ENCODE assay signal across 24 mouse cellular contexts in genomic region chr11:6615250-6616205, GRCm38 (mm10). TPM values are rescaled to one million over a fixed set of nuclear protein-coding genes. Genes with fewer than 3 reads are reported as not detected.
A peak's percentile ranks its signal among the peaks of the same experiment; 100 is the strongest.
DNase-seq lines count a peak whose midpoint lies in the region; ATAC-seq and TF ChIP-seq lines count a peak whose summit lies in the region.
"Had no signal": no experiment of that assay in that cellular context is flagged by ENCODE, and none has a peak within 500 bp of the region (broad histone marks: within the 10 kb centered on the region; RNA-seq: fewer than 3 reads in every experiment).

No protein-coding gene starts in this region.

- no peak overlapping the region for H3K4me2 ChIP-seq in kidney, embryonic 14.5 days (replicated peaks; ENCODE audit: low read depth, low read length)
- no peak overlapping the region for H3K4me2 ChIP-seq in liver, postnatal 0 days (ENCODE audit: low read depth, low read length)
- no peak overlapping the region for H3K4me2 ChIP-seq in heart, embryonic 12.5 days
- H3K4me2 ChIP-seq: forebrain, embryonic 15.5 days; hindbrain, embryonic 13.5 days; midbrain, embryonic 12.5 days had no signal

- TF ChIP-seq CTCF in liver, postnatal 0 days (IDR thresholded peaks at IDR 0.05; ENCODE audit: low read depth): no peak

- H3K9me3 ChIP-seq in kidney, embryonic 14.5 days (ENCODE audit: control insufficient read depth, low read length): no peaks in the 10 kb centered on the region
- no peaks in the 10 kb centered on the region for H3K9me3 ChIP-seq in liver, postnatal 0 days (ENCODE audit: low read length)
- H3K9me3 ChIP-seq in heart, embryonic 12.5 days (replicated peaks): no peaks in the 10 kb centered on the region
- H3K9me3 ChIP-seq: embryonic facial prominence, embryonic 10.5 days; forebrain, embryonic 15.5 days; hindbrain, embryonic 13.5 days; limb, embryonic 10.5 days; midbrain, embryonic 12.5 days had no signal

- no peak overlapping the region for H3K27ac ChIP-seq in kidney, embryonic 14.5 days (ENCODE audit: low read depth, low read length)
- peak overlapping the region; percentile 60 for H3K27ac ChIP-seq in liver, postnatal 0 days (ENCODE audit: low read depth)
- H3K27ac ChIP-seq in heart, embryonic 12.5 days (ENCODE audit: poor library complexity, severe bottlenecking): no peak overlapping the region
- H3K27ac ChIP-seq: embryonic facial prominence, embryonic 10.5 days; forebrain, embryonic 15.5 days; heart, adult 2 months; hindbrain, embryonic 13.5 days; left cerebral cortex, adult 2 months; limb, embryonic 10.5 days; midbrain, embryonic 12.5 days had no signal

- H3K9ac ChIP-seq in kidney, embryonic 14.5 days (ENCODE audit: low read depth, low read length): no peak overlapping the region
- no peak overlapping the region for H3K9ac ChIP-seq in liver, postnatal 0 days (replicated peaks)
- no peak overlapping the region for H3K9ac ChIP-seq in heart, embryonic 12.5 days
- H3K9ac ChIP-seq: forebrain, embryonic 15.5 days; hindbrain, embryonic 13.5 days; midbrain, embryonic 12.5 days had no signal

- H3K27me3 ChIP-seq in kidney, embryonic 14.5 days (ENCODE audit: control insufficient read depth, insufficient read depth, low read length): no peaks in the 10 kb centered on the region
- no peaks in the 10 kb centered on the region for H3K27me3 ChIP-seq in liver, postnatal 0 days (ENCODE audit: insufficient read depth, low read length)
- no peaks in the 10 kb centered on the region for H3K27me3 ChIP-seq in heart, embryonic 12.5 days (replicated peaks)
- H3K27me3 ChIP-seq: forebrain, embryonic 15.5 days; hindbrain, embryonic 13.5 days; midbrain, embryonic 12.5 days had no signal

- TF ChIP-seq EP300 in liver, postnatal 0 days (IDR thresholded peaks at IDR 0.05; ENCODE audit: low read depth): no peak

- peak; percentile 31 for DNase-seq in kidney, adult 11 months
- DNase-seq in 416B (ENCODE audit: low read depth) (peak; percentile 83), R1 (ENCODE audit: low read depth, low spot score) (peak; percentile 85)
- DNase-seq in liver, postnatal 0 days: peak; percentile 33
- no peak for DNase-seq in frontal cortex, postnatal 36 days (ENCODE audit: low spot score in 2 of 2)
- no peak for DNase-seq in lung, postnatal 36 days
- DNase-seq: adrenal gland, adult 8-10 months; cerebellum, adult 11 months; cerebellum, postnatal 14 days; heart, adult 2 months; lung, adult 18-20 months had no signal

- 95% methylated on average over 12 of the region's 12 CpGs for WGBS in kidney, embryonic 14.5 days
- 75% methylated on average over 12 of the region's 12 CpGs for WGBS in liver, postnatal 0 days (ENCODE audit: insufficient replicate concordance)
- WGBS in heart, embryonic 12.5 days: 86% methylated on average over 12 of the region's 12 CpGs

- H3K36me3 ChIP-seq in kidney, embryonic 14.5 days (ENCODE audit: control insufficient read depth, insufficient read depth, low read length): peaks cover 82% of the 10 kb centered on the region
- H3K36me3 ChIP-seq in liver, postnatal 0 days (replicated peaks; ENCODE audit: insufficient read depth, low read length): peaks cover 78% of the 10 kb centered on the region
- H3K36me3 ChIP-seq in heart, embryonic 12.5 days: peaks cover 95% of the 10 kb centered on the region

- no peak overlapping the region for H3K4me3 ChIP-seq in kidney, embryonic 14.5 days (ENCODE audit: low read length)
- H3K4me3 ChIP-seq in liver, postnatal 0 days (ENCODE audit: low read depth, low read length): no peak overlapping the region
- H3K4me3 ChIP-seq in heart, embryonic 12.5 days: no peak overlapping the region
- H3K4me3 ChIP-seq: embryonic facial prominence, embryonic 10.5 days; erythroblast, embryonic 14.5 days; forebrain, embryonic 15.5 days; heart, adult 2 months; hindbrain, embryonic 13.5 days; left cerebral cortex, adult 2 months; limb, embryonic 10.5 days; midbrain, embryonic 12.5 days had no signal

- no peak for ATAC-seq in kidney, embryonic 14.5 days (ENCODE audit: low FRiP score, low TSS enrichment)
- ATAC-seq in liver, postnatal 0 days: peak; percentile 42
- ATAC-seq in heart, embryonic 12.5 days (ENCODE audit: insufficient number of reproducible peaks, low FRiP score): no peak
- ATAC-seq: forebrain, embryonic 15.5 days had no signal

- no peaks in the 10 kb centered on the region for H3K4me1 ChIP-seq in kidney, embryonic 14.5 days (ENCODE audit: control insufficient read depth, insufficient read depth, low read length)
- no peaks in the 10 kb centered on the region for H3K4me1 ChIP-seq in liver, postnatal 0 days (ENCODE audit: insufficient read depth)
- H3K4me1 ChIP-seq in heart, embryonic 12.5 days (replicated peaks): no peaks in the 10 kb centered on the region
- H3K4me1 ChIP-seq: embryonic facial prominence, embryonic 10.5 days; forebrain, embryonic 15.5 days; hindbrain, embryonic 13.5 days; limb, embryonic 10.5 days; midbrain, embryonic 12.5 days had no signal

RNA-seq across cellular contexts. Expression of gene Nacad, which starts 9.7 kb away (rescaled TPM):
- 0.77 and 0.86 TPM in 2 replicates for polyA plus RNA-seq in kidney, embryonic 14.5 days (2014; fragmentation: Nextera tagmentation; extraction: Ambion mirVana)
- 1.5 and 1.6 TPM in 2 replicates for polyA plus RNA-seq in liver, postnatal 0 days (2015; fragmentation: Nextera tagmentation; extraction: Ambion mirVana)
- 0.60 and 2.0 TPM in 2 replicates for polyA plus RNA-seq in heart, embryonic 12.5 days (2016; fragmentation: Nextera tagmentation; extraction: Ambion mirVana)

RNA-seq across cellular contexts. Expression of gene Tbrg4, which starts 10.3 kb away (rescaled TPM):
- polyA plus RNA-seq in kidney, embryonic 14.5 days (2014; fragmentation: Nextera tagmentation; extraction: Ambion mirVana): 30.6 and 48.9 TPM in 2 replicates
- 19.6 and 23.5 TPM in 2 replicates for polyA plus RNA-seq in liver, postnatal 0 days (2015; fragmentation: Nextera tagmentation; extraction: Ambion mirVana)
- 49.9 and 52.5 TPM in 2 replicates for polyA plus RNA-seq in heart, embryonic 12.5 days (2016; fragmentation: Nextera tagmentation; extraction: Ambion mirVana)

RNA-seq across cellular contexts. Expression of gene Wap, which starts 22.9 kb away (rescaled TPM):
- polyA plus RNA-seq in kidney, embryonic 14.5 days (2014; fragmentation: Nextera tagmentation; extraction: Ambion mirVana): not detected in 2 replicates
- not detected in 2 replicates for polyA plus RNA-seq in liver, postnatal 0 days (2015; fragmentation: Nextera tagmentation; extraction: Ambion mirVana)
- polyA plus RNA-seq in heart, embryonic 12.5 days (2016; fragmentation: Nextera tagmentation; extraction: Ambion mirVana): not detected in 2 replicates
- polyA plus RNA-seq: brain, embryonic 14.5 days; embryonic facial prominence, embryonic 10.5 days; erythroblast, embryonic 14.5 days; forebrain, embryonic 15.5 days; heart, adult 2 months; heart, postnatal 0 days; hindbrain, embryonic 13.5 days; intestine, embryonic 14.5 days; limb, embryonic 10.5 days; midbrain, embryonic 12.5 days; stomach, embryonic 14.5 days had no signal

RNA-seq across cellular contexts. Expression of gene Ramp3, which starts 42.8 kb away (rescaled TPM):
- 10.4 and 10.6 TPM in 2 replicates for polyA plus RNA-seq in kidney, embryonic 14.5 days (2014; fragmentation: Nextera tagmentation; extraction: Ambion mirVana)
- 0.20 and 0.28 TPM in 2 replicates for polyA plus RNA-seq in liver, postnatal 0 days (2015; fragmentation: Nextera tagmentation; extraction: Ambion mirVana)
- 1.7 and 2.4 TPM in 2 replicates for polyA plus RNA-seq in heart, embryonic 12.5 days (2016; fragmentation: Nextera tagmentation; extraction: Ambion mirVana)
- polyA plus RNA-seq: erythroblast, embryonic 14.5 days had no signal

Comparison
In these comparisons a context has a peak if more than half of its experiments do, and no peak if none do; other contexts are left out.
1. DNase-seq: peak in kidney, adult 11 months (single experiment), 416B (single experiment), R1 (single experiment) and liver, postnatal 0 days (single experiment); none in frontal cortex, postnatal 36 days (0 of 2) and lung, postnatal 36 days (single experiment).